Mouse (Mus musculus) CD4-positive, CD25-positive, alpha-beta regulatory T cell, adult 4 months (primary cell): ENCODE measurements around the gene Gbe1. TPM values are rescaled to one million over a fixed set of nuclear protein-coding genes. Genes with fewer than 3 reads are reported as not detected.

Experiments
- ATAC-seq: one replicate; pipeline ENCODE4 v1.8.0; 2017
- polyA plus RNA-seq, 2 experiments: library from polyadenylated mRNA; unstranded; fragments of 100-300 nt; shearing (Covaris generic); gene quantifications; one replicate each; pipeline ENCODE4 v1.2.1; 2017

The Gbe1 gene
- polyA plus RNA-seq: 10 to 100 TPM; 16.0 to 16.8 TPM

DNA sequence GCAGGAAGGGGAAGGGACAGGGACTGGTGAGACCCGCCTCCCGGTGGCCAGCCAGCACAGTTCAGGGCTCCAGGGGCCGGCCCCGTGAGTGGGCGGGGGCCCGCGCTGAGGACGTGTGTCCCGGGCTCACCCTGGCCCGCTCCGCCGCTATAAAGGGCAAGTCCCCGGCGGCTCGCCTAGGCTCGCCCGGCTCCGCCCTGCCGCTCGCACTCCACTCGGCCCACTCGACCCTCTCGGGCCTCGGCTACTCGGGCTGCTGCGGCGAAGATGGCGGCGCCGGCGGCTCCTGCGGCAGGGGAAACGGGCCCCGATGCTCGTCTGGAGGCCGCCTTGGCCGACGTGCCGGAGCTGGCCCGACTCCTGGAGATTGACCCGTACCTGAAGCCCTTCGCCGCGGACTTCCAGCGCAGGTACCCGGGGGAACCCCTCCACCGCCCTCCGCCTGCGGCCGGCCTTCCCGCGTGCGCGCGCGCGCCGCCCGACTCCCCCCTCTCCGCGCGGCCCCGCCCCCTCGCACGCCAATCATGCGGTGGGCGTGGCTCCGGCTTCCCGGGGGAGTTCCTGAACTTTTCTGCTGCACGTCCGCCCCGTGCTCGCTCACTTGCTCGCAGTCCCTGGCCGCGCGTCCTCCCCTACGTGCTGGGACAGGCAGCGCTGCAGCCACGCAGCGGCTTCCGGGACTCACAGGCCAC, at the start of gene Gbe1:
Gene Gbe1 (plus strand): TSS at position 64 of the 692 bp plus-strand sequence.
- ATAC-seq: peak; percentile 88

DNA sequence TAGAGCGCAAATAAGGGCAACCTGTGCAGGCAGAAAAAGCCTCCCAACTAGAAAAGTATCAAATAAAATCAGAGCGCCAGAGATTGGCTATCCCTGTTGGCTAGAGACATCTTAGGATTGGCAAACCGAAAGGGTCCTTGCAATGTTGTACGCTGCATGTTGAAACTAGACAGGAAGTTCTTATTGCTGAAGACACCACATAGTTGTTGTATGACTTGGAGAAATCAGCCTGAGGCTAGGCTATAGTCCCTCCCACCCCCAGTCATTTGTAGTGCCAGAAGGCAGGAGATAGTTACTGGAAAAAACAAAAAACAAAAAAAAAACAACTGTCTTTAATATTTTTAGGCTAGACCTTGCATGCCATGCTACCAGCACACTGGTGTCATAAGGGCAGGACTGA, 3.1 kb upstream of the Gbe1 start:
- no peak for ATAC-seq

DNA sequence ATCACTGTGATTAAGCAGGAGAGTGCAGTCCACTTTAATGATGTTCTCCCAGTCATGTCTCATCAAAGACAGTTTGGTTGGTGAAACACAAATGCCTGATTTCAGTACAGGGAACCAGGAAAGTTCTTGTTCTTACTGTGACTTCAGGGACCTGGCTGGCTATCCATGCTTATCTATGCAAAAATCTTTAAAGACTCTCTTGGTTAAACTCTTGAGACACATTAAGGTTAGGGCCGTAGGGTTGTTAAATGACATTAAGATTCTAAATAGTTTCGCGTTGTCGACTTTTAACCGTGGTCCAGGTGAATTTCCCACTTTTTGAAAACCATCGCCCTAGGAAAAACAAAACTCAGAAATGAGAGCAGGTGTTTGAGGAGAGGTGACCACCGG, 258 bp upstream of the Gbe1 start:
- ATAC-seq: peak; percentile 1

DNA sequence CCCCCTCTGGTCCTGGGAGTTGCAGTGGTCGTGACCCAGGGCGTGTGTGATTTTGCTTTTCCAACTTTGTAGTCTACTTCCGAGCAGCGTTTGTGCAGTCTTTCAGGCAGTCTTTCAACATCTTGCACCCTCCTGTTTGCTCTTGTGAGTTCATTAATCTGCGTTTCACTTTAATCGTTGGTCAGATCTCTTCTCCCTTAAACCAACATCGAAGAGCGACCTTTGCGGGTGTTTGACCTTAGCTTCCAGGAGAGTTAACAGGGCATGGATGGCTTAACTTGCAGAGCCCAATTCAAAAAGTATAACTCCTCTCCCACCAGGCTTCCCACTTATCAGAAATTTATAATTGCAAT, 805 bp downstream of the Gbe1 start:
- ATAC-seq: no peak

GRCm38 (mm10) chr16:70315261-70315660, 1.5 kb downstream of the Gbe1 start:
- no peak for ATAC-seq

GRCm38 (mm10) chr16:70315862-70316390, 2.2 kb downstream of the Gbe1 start:
- no peak for ATAC-seq

- no peak for ATAC-seq
Measured at GRCm38 (mm10) chr16:70319388-70319787, 5.6 kb downstream of the Gbe1 start.

- ATAC-seq: no peak
Measured at GRCm38 (mm10) chr16:70320612-70321280, 7.0 kb downstream of the Gbe1 start.

- ATAC-seq: peak; percentile 95
Measured at GRCm38 (mm10) chr16:70326339-70326948, 12.7 kb downstream of the Gbe1 start.

DNA sequence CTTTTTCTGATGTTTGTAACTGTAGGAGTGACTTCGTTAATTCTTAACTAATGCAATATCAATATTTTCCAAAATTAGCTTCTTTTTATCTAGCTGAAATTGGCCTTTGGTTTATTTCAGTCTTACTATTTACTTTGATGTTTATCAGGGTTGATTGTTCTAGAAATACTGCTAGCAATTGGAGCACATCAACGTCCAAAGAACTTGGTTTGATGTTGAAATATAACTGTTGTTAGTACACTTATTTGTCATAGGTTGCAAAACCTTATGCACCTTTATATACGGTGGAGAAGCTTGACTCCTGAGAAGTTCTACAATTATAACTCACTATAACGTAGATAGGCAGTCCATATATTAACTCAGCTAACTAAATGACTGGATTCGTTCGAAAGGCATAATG, 14.8 kb downstream of the Gbe1 start:
- ATAC-seq: no peak

GRCm38 (mm10) chr16:70329036-70329435, 15.3 kb downstream of the Gbe1 start:
- no peak for ATAC-seq

- no peak for ATAC-seq
Measured at GRCm38 (mm10) chr16:70329471-70329870, 15.7 kb downstream of the Gbe1 start.

DNA sequence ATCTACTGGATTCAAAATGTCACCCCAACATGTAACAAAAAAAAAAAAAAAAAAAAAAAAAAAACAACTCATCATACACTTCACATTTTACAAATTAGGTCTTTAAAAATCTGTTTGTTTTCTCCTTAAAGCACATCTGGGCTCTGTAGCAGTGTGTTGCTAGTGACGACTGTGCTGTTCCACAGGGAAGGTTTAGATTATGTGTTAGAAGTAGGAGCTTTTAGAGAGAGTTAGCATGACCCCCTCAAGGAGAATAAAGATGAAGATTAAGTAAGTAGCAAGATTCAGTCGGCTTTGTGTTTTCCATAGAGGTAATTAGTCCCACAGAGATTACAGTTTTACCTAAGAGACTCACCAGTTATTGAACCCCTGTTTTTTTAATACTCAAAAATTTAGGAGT, 16.3 kb downstream of the Gbe1 start:
- ATAC-seq: no peak

- no peak for ATAC-seq
Measured at GRCm38 (mm10) chr16:70330626-70331275, 17.0 kb downstream of the Gbe1 start.

DNA sequence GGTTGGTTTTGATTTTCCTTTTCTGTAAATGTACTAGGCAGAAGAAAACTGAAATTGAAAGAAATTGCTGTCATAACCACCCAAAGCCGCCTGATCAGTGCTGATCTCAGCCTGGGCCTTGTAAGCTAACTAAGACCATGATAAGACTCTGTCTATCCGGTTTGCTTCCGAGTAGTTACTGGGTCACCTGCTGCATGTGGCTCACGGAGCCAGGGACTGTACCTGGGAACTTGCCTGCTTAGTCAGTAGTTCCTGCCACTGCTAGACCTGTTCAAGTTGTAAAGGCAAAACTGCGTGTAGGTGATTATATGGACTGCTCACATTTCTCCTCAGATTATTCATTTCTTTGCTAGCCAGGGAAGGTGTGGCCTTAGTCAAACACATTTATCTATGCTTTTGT, 21.1 kb downstream of the Gbe1 start:
- ATAC-seq: peak; percentile 32

DNA sequence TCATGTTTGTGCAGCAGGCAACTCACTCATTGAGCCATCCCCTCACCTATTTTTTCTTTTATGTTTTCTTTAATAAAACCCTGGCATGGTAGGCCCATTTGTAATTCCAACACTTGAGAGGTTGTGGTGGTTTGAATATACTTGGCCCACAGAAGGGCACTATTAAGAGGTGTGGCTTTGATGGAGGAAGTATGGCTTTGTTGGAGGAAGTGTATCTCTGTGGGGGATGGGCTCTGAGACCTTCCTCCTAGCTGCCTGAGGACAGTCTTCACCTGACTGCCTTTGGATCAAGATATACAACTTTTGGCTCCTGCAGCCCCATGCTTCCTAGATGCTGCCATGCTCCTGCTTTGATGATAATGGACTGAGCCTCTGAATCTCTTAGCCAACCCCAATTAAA, 21.7 kb downstream of the Gbe1 start:
- ATAC-seq: no peak

DNA sequence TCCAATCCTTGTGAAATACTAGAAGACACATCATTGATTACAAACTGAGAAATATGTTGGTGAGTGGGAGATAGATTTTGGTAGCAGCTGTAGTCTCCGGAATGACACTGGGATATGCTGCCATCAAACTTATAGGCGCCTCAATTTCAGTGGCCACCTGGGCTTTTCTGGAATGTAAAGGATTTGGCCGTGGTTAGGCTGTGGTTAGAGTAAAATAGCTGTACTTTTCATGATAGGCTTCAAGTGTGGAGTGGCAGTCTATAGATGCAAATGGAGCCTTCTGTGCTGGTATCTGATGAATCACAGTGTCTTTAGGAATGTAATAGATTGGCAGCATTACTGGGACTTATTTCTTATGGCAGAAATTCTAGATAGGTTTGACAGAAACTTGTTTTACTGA, 23.9 kb downstream of the Gbe1 start:
- ATAC-seq: no peak

GRCm38 (mm10) chr16:70344496-70344895, 30.7 kb downstream of the Gbe1 start:
- no peak for ATAC-seq

DNA sequence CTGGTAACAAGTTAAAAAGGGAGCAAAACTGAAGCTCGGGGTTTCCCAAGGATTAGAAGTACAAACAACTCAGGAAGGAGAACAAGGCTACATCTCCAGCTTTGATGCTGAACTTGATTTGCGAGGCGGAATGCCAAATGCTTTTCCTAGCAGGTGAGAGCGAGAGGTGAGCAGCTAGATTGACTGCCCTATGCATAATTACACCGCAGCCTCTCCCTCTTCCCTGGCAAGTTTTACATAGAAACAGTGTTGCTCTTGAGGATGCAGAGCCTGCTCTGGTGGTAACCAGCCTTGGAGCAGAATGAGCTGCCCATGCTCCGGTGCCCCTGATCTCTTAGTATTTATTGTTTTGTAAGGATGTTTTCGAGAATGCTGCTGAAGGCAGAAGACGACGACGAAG, 31.9 kb downstream of the Gbe1 start:
- ATAC-seq: no peak

DNA sequence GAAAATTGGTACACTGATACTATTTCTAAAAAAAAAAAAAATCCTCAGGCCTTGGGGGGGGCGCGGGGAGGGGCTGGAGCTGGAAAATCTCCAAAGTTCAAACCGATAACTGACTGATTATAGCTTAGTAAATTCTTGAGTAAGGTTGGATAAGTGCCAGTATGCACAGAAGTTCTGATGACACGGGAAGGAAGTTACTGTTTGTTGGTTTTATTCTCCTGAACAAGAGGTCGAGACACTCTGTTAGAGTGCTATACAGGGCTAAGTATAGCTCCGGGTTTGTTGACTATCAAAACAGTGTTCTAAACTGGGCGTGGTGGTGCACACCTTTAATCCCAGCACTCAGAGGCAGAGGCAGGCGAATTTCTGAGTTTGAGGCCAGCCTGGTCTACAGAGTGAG, 36.3 kb downstream of the Gbe1 start:
- no peak for ATAC-seq

- no peak for ATAC-seq
Measured at GRCm38 (mm10) chr16:70351641-70352280, 38.0 kb downstream of the Gbe1 start.

- ATAC-seq: no peak
Measured at GRCm38 (mm10) chr16:70352571-70352970, 38.8 kb downstream of the Gbe1 start.

DNA sequence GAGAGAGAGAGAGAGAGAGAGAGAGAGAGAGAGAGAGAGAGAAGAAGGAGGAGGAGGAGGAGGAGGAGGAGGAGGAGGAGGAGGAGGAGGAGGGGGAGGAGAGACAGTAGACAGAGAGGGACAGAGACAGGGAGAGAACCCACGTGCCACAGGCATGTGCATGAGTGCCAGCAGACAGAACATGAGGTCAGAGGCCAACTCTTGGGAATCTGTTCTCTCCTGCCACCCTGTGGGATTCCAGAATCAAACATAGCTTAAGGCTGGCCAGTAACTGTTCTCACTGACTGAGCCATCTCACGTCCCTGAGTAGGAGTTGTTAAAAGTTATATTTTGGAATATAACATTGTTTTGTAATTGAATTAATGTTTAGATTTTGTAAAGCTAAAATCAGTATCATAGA, 39.3 kb downstream of the Gbe1 start:
- ATAC-seq: no peak
